Mouse (Mus musculus) thymus, adult 2 months (tissue): ENCODE results near the gene Wdhd1.

Experiments used
- CTCF ChIP-seq: fragments of 200-500 bp; IDR thresholded peaks from 2 replicates; pipeline ENCODE4 v1.5.1; 2012; ENCODE audit warnings: mild to moderate bottlenecking, control low read depth, low read length, moderate library complexity, borderline replicate concordance; ENCODE audit not compliant: control insufficient read depth, poor library complexity, insufficient read depth; ENCODE audit errors: extremely low read depth
- POLR2A ChIP-seq: fragments of 200-500 bp; IDR thresholded peaks from 2 replicates; pipeline ENCODE4 v1.6.1; 2012; ENCODE audit warnings: mild to moderate bottlenecking, low read length, control low read depth, moderate library complexity; ENCODE audit not compliant: control insufficient read depth, poor library complexity, insufficient read depth; ENCODE audit errors: extremely low read depth

DNA sequence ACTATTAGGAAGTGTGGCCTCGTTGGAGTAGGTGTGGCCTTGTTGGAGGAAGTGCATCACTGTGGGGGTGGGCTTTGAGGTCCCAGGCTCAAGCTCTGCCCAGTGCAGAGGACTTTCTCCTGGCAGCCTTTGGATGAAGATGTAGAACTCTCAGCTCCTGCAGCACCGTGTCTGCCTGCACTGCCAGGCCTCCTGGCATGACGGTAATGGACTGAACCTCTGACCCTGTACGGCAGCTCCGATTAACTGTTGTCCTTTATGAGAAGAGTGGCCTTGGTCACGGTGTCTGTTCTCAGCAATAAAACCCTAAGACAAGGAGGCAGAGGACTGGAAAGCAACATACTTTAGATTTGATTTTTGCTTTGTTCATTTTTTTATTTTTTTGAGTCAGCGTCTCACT, 40.2 kb downstream of the Wdhd1 start:
- TF ChIP-seq POLR2A = no peak
- TF ChIP-seq CTCF = no peak
